Mouse (Mus musculus): ENCODE results near the gene Frmpd2.

Frmpd2 gene

GRCm38 (mm10) chr14:33508660-33509059, 37.2 kb downstream of the Frmpd2 start:
- no peak for DNase-seq (ENCODE audit: low spot score)

GRCm38 (mm10) chr14:33513877-33514276, 42.4 kb downstream of the Frmpd2 start:
- DNase-seq (ENCODE audit: low spot score), result no peak

GRCm38 (mm10) chr14:33514756-33515285, 43.3 kb downstream of the Frmpd2 start:
- DNase-seq (ENCODE audit: low spot score), result no peak

- no peak for DNase-seq (ENCODE audit: low spot score)
These were observed 50.0 kb downstream of the Frmpd2 start for GRCm38 (mm10) chr14:33521538-33521937.

- no peak for DNase-seq (ENCODE audit: low spot score)
These were observed 53.9 kb downstream of the Frmpd2 start for GRCm38 (mm10) chr14:33525272-33525983.

GRCm38 (mm10) chr14:33526621-33527020, 55.1 kb downstream of the Frmpd2 start:
- no peak for DNase-seq (ENCODE audit: low spot score)

- no peak for DNase-seq (ENCODE audit: low spot score)
These were observed 56.4 kb downstream of the Frmpd2 start for GRCm38 (mm10) chr14:33527938-33528337.

- no peak for DNase-seq (ENCODE audit: low spot score)
These were observed 59.9 kb downstream of the Frmpd2 start for GRCm38 (mm10) chr14:33531331-33531912.

GRCm38 (mm10) chr14:33532792-33533191, 61.3 kb downstream of the Frmpd2 start:
- DNase-seq (ENCODE audit: low spot score), result no peak

- DNase-seq (ENCODE audit: low spot score), result no peak
These were observed 62.0 kb downstream of the Frmpd2 start for GRCm38 (mm10) chr14:33533516-33533915.

- DNase-seq (ENCODE audit: low spot score), result no peak
These were observed 63.8 kb downstream of the Frmpd2 start for GRCm38 (mm10) chr14:33535317-33535716.

- DNase-seq (ENCODE audit: low spot score), result no peak
These were observed 68.2 kb downstream of the Frmpd2 start for GRCm38 (mm10) chr14:33539559-33540167.

- no peak for DNase-seq (ENCODE audit: low spot score)
These were observed 74.2 kb downstream of the Frmpd2 start for GRCm38 (mm10) chr14:33545565-33546143.

GRCm38 (mm10) chr14:33548650-33549049, 77.2 kb downstream of the Frmpd2 start:
- no peak for DNase-seq (ENCODE audit: low spot score)

- no peak for DNase-seq (ENCODE audit: low spot score)
These were observed 78.4 kb downstream of the Frmpd2 start for GRCm38 (mm10) chr14:33549856-33550255.

GRCm38 (mm10) chr14:33570737-33571136, 99.2 kb downstream of the Frmpd2 start:
- DNase-seq (ENCODE audit: low spot score), result no peak

- no peak for DNase-seq (ENCODE audit: low spot score)
These were observed 102.1 kb downstream of the Frmpd2 start for GRCm38 (mm10) chr14:33573643-33574042.

- DNase-seq (ENCODE audit: low spot score), result no peak
These were observed 108.4 kb downstream of the Frmpd2 start for GRCm38 (mm10) chr14:33579771-33580484.

- DNase-seq (ENCODE audit: low spot score), result no peak
These were observed 117.5 kb downstream of the Frmpd2 start, which contains the start of gene Ptpn20 for GRCm38 (mm10) chr14:33588951-33589350. Gene Ptpn20, plus strand, starts transcription at chr14:33589207.

- DNase-seq (ENCODE audit: low spot score), result no peak
These were observed 127.1 kb downstream of the Frmpd2 start for GRCm38 (mm10) chr14:33598376-33599130.

- DNase-seq (ENCODE audit: low spot score), result no peak
These were observed 135.9 kb downstream of the Frmpd2 start for GRCm38 (mm10) chr14:33607431-33607830.

All from urinary bladder, postnatal 14 days (tissue).